Mouse (Mus musculus): Measurements from ENCODE around the gene Plce1.

The Plce1 gene

GRCm38 (mm10) chr19:38480731-38481621, at the start of gene Plce1:
Gene Plce1 (plus strand): TSS chr19:38481109.
- no peak for DNase-seq (ENCODE audit: low read depth, low spot score)

GRCm38 (mm10) chr19:38431326-38431725, 49.6 kb upstream of the Plce1 start:
- no peak for DNase-seq (ENCODE audit: low read depth, low spot score)

GRCm38 (mm10) chr19:38432021-38432420, 48.9 kb upstream of the Plce1 start:
- no peak for DNase-seq (ENCODE audit: low read depth, low spot score)

GRCm38 (mm10) chr19:38433381-38433780, 47.5 kb upstream of the Plce1 start:
- peak; percentile 66 for DNase-seq (ENCODE audit: low read depth, low spot score)

GRCm38 (mm10) chr19:38435221-38435620, 45.7 kb upstream of the Plce1 start:
- DNase-seq (ENCODE audit: low read depth, low spot score): no peak

- no peak for DNase-seq (ENCODE audit: low read depth, low spot score)
Measured at GRCm38 (mm10) chr19:38441860-38442259, 39.0 kb upstream of the Plce1 start.

- DNase-seq (ENCODE audit: low read depth, low spot score): no peak
Measured at GRCm38 (mm10) chr19:38445758-38446157, 35.2 kb upstream of the Plce1 start.

GRCm38 (mm10) chr19:38455228-38455627, 25.7 kb upstream of the Plce1 start:
- no peak for DNase-seq (ENCODE audit: low read depth, low spot score)

- DNase-seq (ENCODE audit: low read depth, low spot score): no peak
Measured at GRCm38 (mm10) chr19:38458996-38459395, 21.9 kb upstream of the Plce1 start.

- no peak for DNase-seq (ENCODE audit: low read depth, low spot score)
Measured at GRCm38 (mm10) chr19:38460696-38461095, 20.2 kb upstream of the Plce1 start.

- DNase-seq (ENCODE audit: low read depth, low spot score): no peak
Measured at GRCm38 (mm10) chr19:38470257-38470893, 10.5 kb upstream of the Plce1 start.

- DNase-seq (ENCODE audit: low read depth, low spot score): no peak
Measured at GRCm38 (mm10) chr19:38475394-38475793, 5.5 kb upstream of the Plce1 start.

GRCm38 (mm10) chr19:38478286-38478685, 2.6 kb upstream of the Plce1 start:
- DNase-seq (ENCODE audit: low read depth, low spot score): no peak

GRCm38 (mm10) chr19:38478948-38479347, 2.0 kb upstream of the Plce1 start:
- DNase-seq (ENCODE audit: low read depth, low spot score): peak; percentile 57

- DNase-seq (ENCODE audit: low read depth, low spot score): no peak
Measured at GRCm38 (mm10) chr19:38479473-38479872, 1.4 kb upstream of the Plce1 start.

GRCm38 (mm10) chr19:38480156-38480720, 671 bp upstream of the Plce1 start:
- no peak for DNase-seq (ENCODE audit: low read depth, low spot score)

GRCm38 (mm10) chr19:38481906-38482305, 997 bp downstream of the Plce1 start:
- no peak for DNase-seq (ENCODE audit: low read depth, low spot score)

- no peak for DNase-seq (ENCODE audit: low read depth, low spot score)
Measured at GRCm38 (mm10) chr19:38482406-38483181, 1.7 kb downstream of the Plce1 start.

GRCm38 (mm10) chr19:38485779-38486555, 5.1 kb downstream of the Plce1 start:
- no peak for DNase-seq (ENCODE audit: low read depth, low spot score)

- no peak for DNase-seq (ENCODE audit: low read depth, low spot score)
Measured at GRCm38 (mm10) chr19:38487501-38487900, 6.6 kb downstream of the Plce1 start.
